Mouse (Mus musculus) CD4-positive, CD25-positive, alpha-beta regulatory T cell, adult 9 weeks (primary cell): ENCODE results near the gene Gm20517. TPM values are rescaled to one million over a fixed set of nuclear protein-coding genes. Genes with fewer than 3 reads are reported as not detected.

Source experiments
- polyA plus RNA-seq: library from polyadenylated mRNA; unstranded; fragments of 100-300 nt; shearing (Covaris generic); gene quantifications from one replicate; pipeline ENCODE4 v1.2.1, GENCODE M21; 2017

Gm20517 gene
- polyA plus RNA-seq = 0.29 TPM

DNA sequence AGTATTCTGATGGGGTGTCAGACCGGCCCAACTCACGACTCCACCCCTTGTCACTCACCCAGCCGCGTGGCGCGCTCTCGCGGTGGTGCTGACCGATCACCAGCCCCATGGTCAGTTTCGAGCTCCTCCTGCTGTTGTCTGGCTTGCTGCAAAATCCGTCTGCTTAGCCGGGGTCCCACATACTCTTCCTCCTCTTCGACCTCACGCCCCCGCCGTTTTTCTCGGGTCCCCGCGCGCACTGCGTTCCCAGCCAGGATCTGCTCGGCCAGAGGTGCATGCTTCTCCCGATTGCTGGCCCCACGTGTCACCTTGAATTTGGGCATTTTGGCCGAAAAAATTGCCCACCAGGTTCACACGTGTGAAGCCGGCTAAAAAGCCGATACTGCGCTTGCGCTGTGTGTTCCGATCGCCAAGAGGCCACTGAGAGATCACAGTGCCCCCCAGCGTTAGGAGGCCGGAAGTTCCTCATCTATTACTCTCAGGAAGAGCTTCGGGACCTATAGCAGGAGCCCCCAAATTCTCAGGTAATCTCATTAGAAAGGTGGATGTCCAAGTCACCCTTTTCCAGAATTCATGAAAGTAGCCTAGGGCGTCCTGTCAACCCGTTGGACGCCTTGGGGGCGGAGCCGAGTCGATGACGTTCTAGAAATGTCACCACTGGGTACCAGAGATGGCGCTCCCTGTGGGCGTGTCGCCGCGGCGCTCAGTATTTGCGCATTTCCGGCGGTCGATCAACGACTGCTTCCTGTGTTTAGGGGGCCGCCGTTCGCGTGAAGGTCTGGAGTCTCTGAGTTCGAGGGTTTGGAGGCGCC lies at the start of gene Gm20517, which contains the start of the genes Bysl and Med20:
TSS of gene Gm20517 (plus strand) at position 741 of the 812 bp plus-strand sequence.
TSS of gene Bysl (minus strand) at position 644 of the 812 bp plus-strand sequence.
TSS of gene Med20 (plus strand) at position 734 of the 812 bp plus-strand sequence.

DNA sequence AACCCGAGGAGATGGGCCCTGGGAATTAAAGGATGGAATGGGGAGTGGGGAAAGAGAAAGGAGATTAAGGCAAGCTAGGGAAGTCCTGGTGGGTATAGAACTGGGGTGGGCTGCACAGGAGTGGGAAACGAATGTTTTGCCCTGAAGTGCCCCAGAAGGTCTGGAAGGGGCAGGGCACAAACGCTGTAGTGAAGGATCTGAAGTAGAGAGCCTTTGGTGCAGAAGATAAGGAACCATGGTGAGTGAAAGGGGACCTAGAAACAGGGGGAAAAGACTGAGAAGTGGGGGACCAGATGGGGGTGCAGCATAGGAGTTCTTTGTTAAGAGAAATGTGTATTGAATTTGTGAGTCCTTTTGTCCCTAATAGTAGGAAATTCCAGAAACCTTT lies 19.3 kb downstream of the Gm20517 start, which contains the start of gene Usp49:
TSS of gene Usp49 (plus strand) at position 13 of the 388 bp plus-strand sequence.

DNA sequence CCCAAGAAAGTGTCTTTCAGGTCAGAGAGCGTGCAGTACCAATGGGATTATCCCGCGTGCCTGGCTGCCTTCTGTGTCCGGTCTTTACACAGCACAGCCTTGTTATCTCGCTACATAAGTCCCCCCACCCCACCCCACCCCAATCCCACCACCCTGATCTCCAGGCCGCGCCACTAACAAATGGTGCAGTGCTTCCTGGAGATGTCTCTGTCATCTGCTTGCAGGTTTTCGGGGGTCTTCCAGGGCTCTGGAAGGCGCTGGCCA lies 76.9 kb downstream of the Gm20517 start, which contains the start of gene Tomm6:
TSS of gene Tomm6 (minus strand) at position 43 of the 264 bp plus-strand sequence.

DNA sequence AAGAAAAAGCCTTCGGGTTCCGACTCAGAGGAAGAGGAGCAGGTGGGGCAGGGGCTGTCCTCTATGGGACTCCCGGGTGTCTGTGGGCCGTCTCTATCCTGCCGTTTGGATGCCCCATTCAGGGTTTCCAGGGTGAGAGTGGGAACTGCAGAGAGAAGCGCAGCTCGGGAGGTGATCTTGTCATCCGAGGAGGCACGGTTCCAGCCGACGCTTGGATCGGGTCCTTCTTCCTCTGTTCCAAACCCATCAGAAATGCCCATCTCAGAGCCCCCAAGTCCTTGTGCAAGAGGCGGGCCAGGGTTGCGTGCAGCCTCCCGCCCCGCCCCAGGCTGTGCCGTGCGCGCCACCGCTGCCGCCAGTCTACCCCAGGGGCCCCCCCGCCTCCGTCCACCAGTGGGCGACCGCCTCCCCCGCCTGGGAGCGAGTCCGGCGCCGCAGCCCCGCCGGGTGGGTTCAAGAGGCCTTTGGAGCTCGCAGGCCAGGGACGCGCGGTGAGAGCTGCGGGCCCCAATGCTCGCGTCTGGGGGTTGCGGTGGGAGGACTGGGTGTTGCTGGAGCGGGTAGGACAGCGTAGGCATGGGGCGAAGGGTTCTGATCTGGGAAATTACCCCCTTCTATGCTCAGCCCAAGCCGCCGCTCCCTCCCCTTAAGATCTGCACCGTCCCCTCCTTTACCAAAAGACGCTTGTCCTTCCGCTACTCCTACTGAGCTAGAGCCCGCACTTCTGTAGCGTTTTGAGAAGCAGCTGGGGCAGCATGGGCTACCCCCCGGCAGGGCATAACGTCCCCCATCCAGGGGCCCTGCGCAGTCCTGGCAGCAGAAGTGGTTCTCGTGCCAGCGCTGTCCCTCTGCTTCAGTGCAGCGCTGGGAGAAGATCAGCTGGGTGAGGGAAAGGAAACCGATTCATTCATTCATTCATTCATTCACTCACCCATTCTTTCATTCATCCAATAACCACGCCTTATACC lies 77.5 kb downstream of the Gm20517 start, which contains the start of gene Frs3:
TSS of gene Frs3 (plus strand) at position 423 of the 968 bp plus-strand sequence.

DNA sequence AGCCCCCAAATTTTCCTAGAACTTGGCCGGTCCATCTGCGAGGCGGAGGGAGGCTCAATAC lies 82.9 kb downstream of the Gm20517 start, which contains the start of gene Gm21981:
TSS of gene Gm21981 (minus strand) at position 14 of the 61 bp plus-strand sequence.

DNA sequence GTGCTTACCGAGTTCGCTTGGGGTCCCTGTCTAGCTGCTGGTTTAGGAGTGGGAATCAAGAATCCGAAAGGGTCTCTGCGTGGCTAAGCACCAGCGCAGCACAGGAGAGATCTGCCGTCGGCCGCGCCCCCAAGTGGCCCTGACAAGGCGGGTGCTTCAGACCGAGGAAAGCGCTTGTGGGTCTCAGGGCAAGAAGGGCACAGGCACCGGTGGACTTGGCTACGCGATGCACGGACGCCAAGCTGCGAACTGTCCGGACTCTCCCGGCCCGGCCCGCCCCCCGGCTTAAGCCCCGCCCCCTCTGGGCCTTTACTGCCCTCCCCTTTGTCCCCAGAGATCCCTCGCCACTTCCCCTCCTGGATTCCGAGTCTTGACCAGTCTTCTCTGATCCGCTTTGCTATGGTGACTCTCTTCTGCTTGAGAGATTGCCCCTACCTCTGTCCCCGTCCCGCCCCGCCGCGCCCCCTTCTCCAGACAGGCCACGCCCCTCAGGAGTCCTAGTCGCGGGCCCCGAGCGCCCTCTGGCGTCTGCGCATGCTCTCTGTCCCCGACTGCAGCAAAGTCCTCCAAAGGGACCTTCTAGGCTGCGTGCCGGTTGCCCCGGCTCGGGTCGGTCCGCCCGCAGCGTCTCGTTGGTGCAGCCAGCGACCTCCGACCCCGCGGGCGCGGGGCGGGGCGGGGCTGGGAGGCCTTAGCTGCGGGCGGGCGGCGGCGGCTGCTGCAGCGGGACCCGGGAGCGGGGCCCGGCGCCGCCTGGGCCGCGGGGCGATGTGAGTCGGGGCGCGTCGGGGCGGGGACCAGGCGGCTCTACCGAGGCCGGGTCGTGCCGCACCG lies 83.3 kb downstream of the Gm20517 start, which contains the start of gene Prickle4:
TSS of gene Prickle4 (minus strand) at position 234 of the 834 bp plus-strand sequence.

DNA sequence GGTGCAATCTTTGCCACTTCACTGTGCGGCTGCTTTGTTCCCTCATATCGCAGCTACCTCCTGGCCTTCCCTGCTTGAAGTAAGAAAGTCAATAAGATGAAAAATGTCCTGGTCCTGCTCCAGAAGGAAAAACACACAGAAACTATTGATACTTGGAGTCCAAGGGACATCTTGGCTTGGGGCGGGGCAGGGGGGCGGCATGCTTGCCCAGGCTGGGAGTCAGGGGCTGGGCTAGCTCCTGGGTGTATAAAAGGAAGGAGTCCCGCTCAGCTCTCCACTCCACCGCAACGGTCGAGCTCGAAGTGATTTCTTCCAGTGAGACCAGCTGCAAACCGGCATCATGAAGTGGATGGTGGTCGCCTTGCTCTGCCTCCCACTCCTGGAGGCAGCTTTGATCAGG lies 115.2 kb downstream of the Gm20517 start, which contains the start of gene Pgc:
TSS of gene Pgc (plus strand) at position 277 of the 400 bp plus-strand sequence.

Other genes starting within 250 kb of the Gm20517 start
- gene Mrps10, start 242.7 kb upstream of the Gm20517 start, polyA plus RNA-seq = 51.5 TPM
- 2.2 TPM for gene Guca1b, start 226.2 kb upstream of the Gm20517 start, polyA plus RNA-seq
- not detected for gene Guca1a, start 211.0 kb upstream of the Gm20517 start, polyA plus RNA-seq
- gene AI661453, start 175.0 kb upstream of the Gm20517 start, polyA plus RNA-seq = not detected
- gene 1700001C19Rik, start 174.2 kb upstream of the Gm20517 start, polyA plus RNA-seq = not detected
- gene Taf8, start 109.3 kb upstream of the Gm20517 start, polyA plus RNA-seq = 60.2 TPM
- gene Ccnd3, start 106.5 kb upstream of the Gm20517 start, polyA plus RNA-seq = 261 TPM
- gene Bysl, start 97 bp upstream of the Gm20517 start, polyA plus RNA-seq = 19.5 TPM
- gene Med20, start within 50 bp of the Gm20517 start, polyA plus RNA-seq = 45.5 TPM
- gene Usp49, start 19.1 kb downstream of the Gm20517 start, polyA plus RNA-seq = 0.61 TPM
- 288 TPM for gene Tomm6, start 76.8 kb downstream of the Gm20517 start, polyA plus RNA-seq
- gene Frs3, start 77.4 kb downstream of the Gm20517 start, polyA plus RNA-seq = 0.62 TPM
- not detected for gene Gm21981, start 82.9 kb downstream of the Gm20517 start, polyA plus RNA-seq
- not detected for gene Prickle4, start 83.1 kb downstream of the Gm20517 start, polyA plus RNA-seq
- not detected for gene Pgc, start 115.3 kb downstream of the Gm20517 start, polyA plus RNA-seq
- 11.1 TPM for gene Tfeb, start 125.4 kb downstream of the Gm20517 start, polyA plus RNA-seq
- gene Mdfi, start 223.1 kb downstream of the Gm20517 start, polyA plus RNA-seq = not detected